11 mouse cellular contexts compared by ENCODE assay signal in genomic region chr19:40415725-40416124, GRCm38 (mm10).
"Had no signal": no experiment of that assay in that cellular context is flagged by ENCODE, and none has a peak within 500 bp of the region (broad histone marks: within the 10 kb centered on the region; RNA-seq: fewer than 3 reads in every experiment).

No protein-coding gene starts in this region.

- H3K9me3 ChIP-seq: limb, embryonic 15.5 days; lung, embryonic 15.5 days; midbrain, embryonic 12.5 days; neural tube, embryonic 13.5 days had no signal

- ATAC-seq: hindbrain, postnatal 0 days; midbrain, embryonic 16.5 days had no signal

- H3K27ac ChIP-seq: macrophage had no signal

- H3K36me3 ChIP-seq: limb, embryonic 15.5 days; lung, embryonic 15.5 days; midbrain, embryonic 12.5 days; neural tube, embryonic 13.5 days had no signal

- H3K9ac ChIP-seq: limb, embryonic 15.5 days; lung, embryonic 15.5 days; midbrain, embryonic 12.5 days; neural tube, embryonic 13.5 days had no signal

- DNase-seq: layer of hippocampus, postnatal 36 days; lung, postnatal 14 days; right cerebral cortex, postnatal 14 days; thymus, postnatal 4 days had no signal

- H3K4me2 ChIP-seq: limb, embryonic 15.5 days; lung, embryonic 15.5 days; midbrain, embryonic 12.5 days; neural tube, embryonic 13.5 days had no signal

- H3K4me3 ChIP-seq: limb, embryonic 15.5 days; lung, embryonic 15.5 days; midbrain, embryonic 12.5 days; neural tube, embryonic 13.5 days had no signal

- H3K27me3 ChIP-seq: limb, embryonic 15.5 days; lung, embryonic 15.5 days; midbrain, embryonic 12.5 days; neural tube, embryonic 13.5 days had no signal
